Mouse (Mus musculus) MEL-GATA-1-ER (cell line): ENCODE results near the gene Bckdha.
A peak's percentile ranks its signal among the peaks of the same experiment; 100 is the strongest.

ENCODE experiments used
- DNase-seq: peaks from one replicate; pipeline ENCODE4 v3.0.0-alpha.2; 2012; ENCODE audit warnings: low read depth; ENCODE audit errors: extremely low read depth

Gene Bckdha

DNA sequence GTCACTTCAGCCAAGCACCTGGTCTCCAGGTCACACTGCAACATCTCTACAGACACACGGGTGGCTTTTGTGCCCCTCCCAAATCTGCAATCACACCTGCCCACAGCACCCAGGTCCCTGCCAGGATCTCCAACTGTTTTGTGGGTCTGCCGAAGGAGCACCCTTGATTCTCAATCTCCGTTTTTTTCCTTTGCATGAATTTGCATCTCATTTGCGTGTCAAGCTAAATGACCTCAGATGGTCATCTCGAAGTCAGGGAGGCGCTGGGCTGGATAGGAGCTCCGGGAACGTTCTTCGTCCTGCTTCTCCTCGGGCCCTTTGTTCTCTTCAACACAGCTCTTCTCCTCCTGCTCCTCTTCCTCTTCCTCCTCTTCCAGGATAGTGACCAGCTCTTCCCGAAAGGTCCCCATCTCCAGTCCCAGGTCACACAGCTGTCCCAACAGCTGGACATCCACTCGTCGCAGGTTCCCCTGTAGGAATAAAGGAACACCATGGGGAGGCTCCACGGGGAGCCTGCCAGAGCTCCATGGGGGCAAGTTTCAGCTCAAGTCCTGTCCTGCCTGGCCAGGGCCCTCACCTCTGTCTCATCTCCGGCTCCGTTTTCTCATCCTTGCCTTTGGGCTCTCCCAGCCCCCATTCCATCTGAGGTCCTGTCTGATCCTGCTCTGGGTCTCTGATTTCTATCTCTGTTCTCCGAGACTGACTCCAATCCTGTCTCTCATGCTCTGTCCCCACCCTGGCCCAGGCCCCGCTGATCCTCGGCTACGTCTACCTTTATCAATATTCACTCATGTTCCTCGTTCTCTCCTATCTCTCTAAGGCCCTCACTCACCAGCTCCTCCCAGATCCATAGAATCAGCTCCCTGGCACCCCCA, 43.7 kb downstream of the Bckdha start:
- DNase-seq: no peak

DNA sequence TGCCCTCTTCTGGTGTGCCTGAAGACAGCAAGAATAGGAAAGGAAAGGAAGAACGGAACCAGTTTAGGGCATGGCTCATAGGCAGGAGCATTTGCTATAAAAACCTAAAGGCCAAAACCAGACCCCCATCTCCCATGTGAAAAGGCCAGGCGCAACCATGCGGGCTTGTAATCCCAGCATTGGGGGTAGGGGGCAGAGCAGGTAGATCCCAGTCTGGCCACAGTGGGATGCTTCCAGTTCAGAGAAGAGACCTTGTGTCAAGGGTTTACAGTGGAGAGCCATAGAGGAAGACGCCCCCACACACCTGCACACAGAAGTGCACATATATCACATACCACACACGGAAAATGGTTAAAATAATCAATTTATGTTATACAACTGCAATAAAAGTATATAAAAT, 44.7 kb downstream of the Bckdha start:
- no peak for DNase-seq

DNA sequence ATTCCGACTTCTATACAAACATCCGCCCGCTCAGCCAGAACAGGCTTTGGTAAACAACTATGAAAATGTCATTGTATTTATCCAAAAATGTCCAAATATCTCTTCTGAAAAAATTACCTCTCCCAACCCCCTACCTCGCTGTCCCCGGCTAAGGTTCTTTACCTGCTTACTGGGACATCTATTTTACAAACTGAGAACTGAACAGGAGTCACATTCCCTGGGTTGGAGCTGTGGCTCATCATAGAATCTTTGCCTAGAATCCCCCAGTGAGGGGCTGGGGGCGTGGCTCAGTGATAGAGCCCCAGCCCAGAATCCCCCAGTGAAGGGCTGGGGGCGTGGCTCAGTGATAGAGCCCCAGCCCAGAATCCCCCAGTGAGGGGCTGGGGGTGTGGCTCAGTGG, 47.3 kb downstream of the Bckdha start:
- DNase-seq: no peak

DNA sequence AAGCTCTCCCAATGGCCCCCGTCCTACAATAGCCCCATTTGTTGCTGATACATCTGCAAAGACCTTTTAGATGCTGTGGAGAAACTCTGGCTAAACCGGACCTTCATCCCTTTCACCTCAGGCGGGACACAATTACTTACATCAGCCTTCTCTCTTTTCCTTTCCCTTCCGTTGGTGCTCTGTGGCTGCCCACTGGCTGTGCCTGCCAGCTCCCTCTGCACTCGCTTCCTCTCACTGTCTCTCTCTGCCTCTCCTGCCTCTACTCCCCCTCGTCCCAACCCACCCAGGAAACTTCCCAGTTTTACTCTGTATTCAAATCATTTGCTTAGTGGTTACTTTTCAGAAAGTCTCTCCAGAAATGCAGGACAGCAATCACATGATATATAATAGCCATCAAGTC, 48.7 kb downstream of the Bckdha start:
- no peak for DNase-seq

DNA sequence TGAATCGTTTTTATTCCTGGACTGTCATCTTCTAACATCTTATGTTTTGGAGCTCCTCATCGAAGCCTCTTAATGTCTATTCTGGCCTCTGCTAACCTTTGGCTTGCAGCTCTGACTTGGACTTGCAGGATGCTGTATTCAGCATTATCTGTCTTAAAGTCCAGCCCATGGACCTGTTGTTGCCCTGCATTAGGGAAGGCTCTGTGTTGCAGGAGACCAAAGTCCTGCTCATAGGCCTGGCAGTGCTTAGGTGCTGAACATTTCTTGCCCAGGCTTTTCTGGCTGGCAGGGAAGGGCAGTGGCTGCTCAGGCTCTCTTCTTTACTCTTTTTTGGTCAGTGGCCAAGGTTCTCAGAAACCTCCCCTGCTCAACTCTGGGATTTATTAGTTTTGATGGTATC, 51.6 kb downstream of the Bckdha start:
- no peak for DNase-seq

DNA sequence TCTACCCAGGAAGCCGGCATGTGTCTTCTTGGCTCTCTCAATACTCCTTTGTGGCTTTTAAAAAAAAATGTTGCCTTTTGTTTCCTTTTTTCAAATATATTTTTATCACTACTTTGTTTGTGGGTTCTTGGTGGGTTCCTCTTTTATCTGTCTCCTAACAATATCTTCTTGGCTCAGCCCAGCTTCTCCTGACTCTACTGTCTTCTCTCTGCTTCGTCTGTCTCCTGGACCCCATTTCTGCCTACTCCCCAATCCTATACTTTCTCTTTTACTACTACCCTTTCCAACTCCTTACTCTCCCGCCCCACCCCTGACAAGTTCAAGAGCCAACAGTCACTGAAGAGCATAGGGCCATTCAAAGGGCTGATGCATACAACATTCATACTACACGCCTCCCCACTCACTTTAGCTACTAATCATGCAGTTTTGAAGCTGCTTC, 52.1 kb downstream of the Bckdha start:
- peak; percentile 81 for DNase-seq

DNA sequence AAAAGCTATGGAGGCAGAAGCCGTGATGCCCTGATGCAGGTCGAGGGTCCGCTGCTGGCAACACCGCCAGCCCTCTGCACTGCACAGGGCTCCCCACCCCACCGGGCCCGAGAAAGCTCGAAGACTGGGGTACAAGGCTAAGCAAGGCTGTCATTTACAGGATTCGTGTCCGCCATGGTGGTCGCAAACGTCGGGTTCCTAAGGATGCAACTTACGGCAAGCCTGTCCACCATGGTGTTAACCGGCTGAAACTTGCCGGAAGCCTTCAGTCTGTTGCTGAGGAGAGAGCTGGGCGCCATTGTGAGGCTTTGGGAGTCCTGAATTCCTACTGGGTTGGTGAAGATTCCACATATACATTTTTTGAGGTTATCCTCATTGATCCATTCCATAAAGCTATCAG, 57.4 kb downstream of the Bckdha start:
- no peak for DNase-seq

DNA sequence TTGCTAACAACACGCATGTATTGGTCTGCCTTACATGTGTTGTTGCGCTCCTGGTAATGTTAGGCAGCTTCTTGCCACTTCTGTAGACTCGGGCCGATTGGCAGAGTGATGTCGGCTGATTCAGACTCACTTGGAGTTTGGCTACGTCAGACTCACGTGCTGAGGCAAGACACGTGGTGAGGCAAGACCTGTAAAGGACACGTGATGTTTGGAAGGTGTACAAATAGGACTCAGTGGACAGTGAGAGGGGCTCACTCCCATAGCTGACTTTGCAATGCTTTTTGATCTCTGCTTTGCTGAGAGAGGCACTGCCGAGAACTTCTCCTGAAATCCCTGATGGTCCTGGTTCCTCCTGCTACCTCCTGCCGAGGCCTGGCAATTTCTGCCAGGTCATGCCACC, 58.1 kb downstream of the Bckdha start:
- DNase-seq: no peak

DNA sequence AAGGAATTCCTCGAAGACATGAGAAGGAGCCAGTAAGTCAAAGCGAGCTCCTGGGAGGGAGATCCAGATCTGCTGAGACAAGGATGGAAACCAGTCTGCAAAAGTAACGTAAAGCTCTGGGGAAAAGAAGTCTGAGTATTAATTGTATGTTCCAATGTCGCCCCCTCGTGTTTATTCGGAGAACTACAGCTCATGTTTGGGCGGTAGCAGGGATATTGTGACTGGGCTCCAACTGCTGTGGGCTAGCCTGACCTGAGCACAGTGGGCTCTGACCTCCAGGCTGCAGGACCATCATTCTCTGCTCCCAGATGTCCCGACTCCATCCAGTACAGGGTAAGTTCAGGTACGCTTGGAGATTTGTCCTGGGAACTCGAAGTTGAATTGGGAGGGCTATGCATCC, 59.1 kb downstream of the Bckdha start:
- DNase-seq: peak; percentile 43

DNA sequence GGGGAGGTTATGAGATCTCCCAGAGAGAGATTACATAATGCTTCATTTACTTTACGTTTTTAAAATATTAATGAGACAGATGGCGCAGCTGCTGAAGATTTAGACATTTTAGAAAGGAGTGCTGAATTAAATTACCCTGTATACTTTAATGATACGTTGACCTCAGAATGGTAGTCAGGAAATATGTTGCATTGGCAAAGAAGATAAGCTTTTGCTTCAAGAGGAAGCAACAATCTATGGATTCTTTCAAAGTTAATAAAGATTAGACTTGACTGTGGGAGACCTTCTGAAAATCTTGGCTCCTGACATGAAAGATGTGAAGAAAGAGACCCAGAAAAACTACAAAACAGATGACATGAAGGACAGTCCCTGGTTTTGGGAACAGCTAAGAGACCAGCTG, 64.9 kb downstream of the Bckdha start:
- peak; percentile 25 for DNase-seq

DNA sequence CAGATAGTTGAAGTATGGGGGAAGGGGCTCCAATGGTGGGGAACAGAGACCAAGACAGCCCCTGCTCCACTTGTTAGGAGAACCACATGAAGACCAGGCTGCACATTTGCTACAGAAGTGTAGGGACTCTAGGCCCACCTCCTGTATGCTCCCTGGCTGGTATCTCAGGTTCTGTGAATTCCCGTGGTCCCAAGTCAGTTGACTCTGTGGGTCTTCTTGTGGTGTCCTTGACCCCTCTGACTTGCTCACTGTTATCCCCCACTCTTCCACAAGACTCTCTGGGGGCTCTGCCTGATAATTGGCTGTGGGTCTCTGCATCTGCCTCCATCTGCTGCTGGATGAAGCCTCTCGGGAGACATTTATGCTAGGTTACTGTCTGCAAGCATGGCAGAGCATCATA, 67.6 kb downstream of the Bckdha start:
- no peak for DNase-seq

DNA sequence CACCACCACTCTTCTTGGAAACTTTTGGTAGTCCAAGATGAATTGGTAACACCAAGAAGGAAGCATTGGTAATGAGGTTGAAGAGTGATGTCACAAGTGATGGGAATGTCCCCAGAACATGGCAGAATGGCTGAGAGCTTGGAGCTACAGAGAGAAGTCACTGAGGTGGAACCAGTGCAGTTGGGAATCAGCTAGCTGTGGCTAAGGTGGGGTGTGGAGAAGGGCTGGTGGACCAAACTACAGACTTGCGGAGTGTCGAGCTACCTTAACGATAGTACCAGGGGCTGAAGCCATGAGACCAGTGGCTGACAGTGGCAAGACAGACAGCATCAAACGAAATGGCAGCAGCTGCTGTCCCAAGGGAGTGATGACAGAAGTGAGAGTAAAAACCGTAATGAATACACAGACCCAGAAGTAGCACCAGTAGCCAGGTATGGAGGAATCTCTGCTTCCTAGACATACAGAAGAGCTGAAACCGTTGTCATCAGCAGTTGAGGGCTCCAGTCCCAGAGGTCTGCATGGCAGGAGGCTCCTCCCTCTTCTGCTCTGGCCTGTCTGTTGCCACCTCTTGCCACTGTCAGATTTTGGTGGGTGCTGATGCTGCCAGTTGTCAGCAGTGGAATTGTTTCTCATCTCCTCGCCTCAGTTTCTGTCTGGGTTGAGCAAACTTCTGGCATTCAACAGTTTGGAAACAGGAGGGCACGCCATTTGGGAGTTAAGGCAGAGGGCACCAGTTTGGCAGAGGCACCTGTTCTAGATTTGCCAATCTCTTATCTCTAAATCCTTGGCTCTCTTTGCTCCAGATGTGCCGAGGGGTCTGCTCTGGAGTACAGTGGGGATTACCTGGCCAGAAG, 73.2 kb downstream of the Bckdha start:
- no peak for DNase-seq

DNA sequence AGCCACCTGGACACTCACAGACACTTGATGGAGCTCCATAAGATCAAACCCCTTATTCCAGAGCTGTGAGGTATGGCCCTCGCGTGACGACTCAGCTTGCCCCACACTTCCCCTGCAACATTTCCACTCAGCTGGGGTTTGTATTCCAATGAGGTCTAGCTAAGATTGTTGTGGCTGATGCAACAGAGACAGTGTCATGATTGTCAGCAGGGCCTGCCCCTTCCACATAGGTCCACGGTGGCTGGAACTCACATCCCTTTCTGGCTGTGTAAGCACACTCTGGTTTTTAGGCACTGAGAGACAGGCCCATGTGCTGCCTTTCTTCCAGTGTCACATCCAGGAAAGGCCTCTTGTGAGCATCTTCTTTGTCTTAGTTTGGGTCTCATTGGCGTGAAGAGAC, 74.1 kb downstream of the Bckdha start:
- DNase-seq: no peak

DNA sequence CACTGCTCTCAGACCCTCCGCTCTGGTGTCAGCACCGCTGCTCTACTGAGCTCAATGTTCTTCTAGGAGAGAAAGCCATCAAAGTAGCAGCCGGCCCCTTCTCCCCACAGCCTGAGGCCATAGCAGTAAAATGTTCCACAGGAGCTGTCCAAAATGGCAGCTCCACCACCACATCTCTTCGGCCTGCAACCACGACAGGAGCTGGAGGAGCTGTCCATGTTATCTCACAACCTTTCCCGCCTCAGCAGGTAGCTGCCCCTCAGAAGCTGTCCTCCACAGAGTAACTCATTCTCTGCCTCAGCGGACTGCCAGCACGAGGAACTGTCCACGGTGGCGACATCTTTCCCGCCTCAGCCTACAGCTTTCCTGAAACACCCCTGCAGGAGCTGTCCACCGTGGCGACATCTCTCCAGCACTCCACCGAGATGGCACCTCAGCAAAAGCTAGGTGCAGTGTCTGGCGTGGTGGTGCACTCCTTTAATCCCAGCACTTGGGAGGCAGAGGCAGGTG, 76.4 kb downstream of the Bckdha start:
- no peak for DNase-seq
